Mouse (Mus musculus): ENCODE results near the gene Gzmc. TPM values are rescaled to one million over a fixed set of nuclear protein-coding genes. Genes with fewer than 3 reads are reported as not detected.
"Not testable (repeated sequence)": the region's sequence is repeated elsewhere in the genome, so short reads cannot be mapped to it uniquely, and the experiment has no call there.

Gene Gzmc
- polyA plus RNA-seq, 1 experiment: not detected

- Histone ChIP-seq H3K27me3 (ENCODE audit: control insufficient read depth, insufficient read depth, insufficient read length) (peaks cover 4% of the 10 kb centered on the region), H3K36me3 (ENCODE audit: control insufficient read depth, insufficient read depth) (no peaks in the 10 kb centered on the region), H3K79me3 (ENCODE audit: low read depth) (no peaks in the 10 kb centered on the region), H3K79me2 (ENCODE audit: control insufficient read depth, insufficient read depth) (no peaks in the 10 kb centered on the region), H3ac (ENCODE audit: control insufficient read depth, insufficient read length, low read depth) (no peak overlapping the region), H3K4me3 (ENCODE audit: insufficient read depth, poor library complexity, severe bottlenecking) (no peak overlapping the region)
- TF ChIP-seq CEBPB (IDR thresholded peaks at IDR 0.05; ENCODE audit: low read depth): no peak
- no peak for TF ChIP-seq MAX (IDR thresholded peaks at IDR 0.05)
- TF ChIP-seq CTCF (IDR thresholded peaks at IDR 0.05; ENCODE audit: control insufficient read depth, insufficient read depth, insufficient read length): no peak
- no peak for TF ChIP-seq MYOG (IDR thresholded peaks at IDR 0.05; ENCODE audit: control insufficient read depth, extremely low read depth, insufficient read length)
- no peak for TF ChIP-seq FOSL1 (IDR thresholded peaks at IDR 0.05; ENCODE audit: insufficient read depth, low read length, poor library complexity, severe bottlenecking)
- no peak for TF ChIP-seq MYOD1 (IDR thresholded peaks at IDR 0.05; ENCODE audit: control insufficient read depth, insufficient read length, low read depth)
- no peak for TF ChIP-seq USF1 (IDR thresholded peaks at IDR 0.05; ENCODE audit: low read depth)
These were observed 6.0 kb upstream of the Gzmc start for GRCm38 (mm10) chr14:56240409-56240808.

GRCm38 (mm10) chr14:56211317-56211716 lies 23.1 kb downstream of the Gzmc start, which contains the start of gene Gzmf:
TSS of gene Gzmf (minus strand) at chr14:56211417.
- no peaks in the 10 kb centered on the region for H3K36me3 ChIP-seq (ENCODE audit: control insufficient read depth, insufficient read depth)
- no peaks in the 10 kb centered on the region for H3K79me2 ChIP-seq (ENCODE audit: control insufficient read depth, insufficient read depth)
- no peaks in the 10 kb centered on the region for H3K27me3 ChIP-seq (ENCODE audit: control insufficient read depth, insufficient read depth, insufficient read length)
- no peak within 1 kb of the TSS for H3K4me3 ChIP-seq (ENCODE audit: insufficient read depth, poor library complexity, severe bottlenecking)
- no peak within 1 kb of the TSS for H3ac ChIP-seq (ENCODE audit: control insufficient read depth, insufficient read length, low read depth)
- no peaks in the 10 kb centered on the region for H3K79me3 ChIP-seq (ENCODE audit: low read depth)
- no peak for TF ChIP-seq USF1 (IDR thresholded peaks at IDR 0.05; ENCODE audit: low read depth)
- TF ChIP-seq CEBPB (IDR thresholded peaks at IDR 0.05; ENCODE audit: low read depth): no peak

GRCm38 (mm10) chr14:56205613-56206012 lies 28.8 kb downstream of the Gzmc start:
- H3K4me3 ChIP-seq (ENCODE audit: insufficient read depth, poor library complexity, severe bottlenecking): no peak overlapping the region
- no peaks in the 10 kb centered on the region for H3K36me3 ChIP-seq (ENCODE audit: control insufficient read depth, insufficient read depth)
- H3K27me3 ChIP-seq (ENCODE audit: control insufficient read depth, insufficient read depth, insufficient read length): no peaks in the 10 kb centered on the region
- TF ChIP-seq MYOD1 (IDR thresholded peaks at IDR 0.05; ENCODE audit: control insufficient read depth, insufficient read length, low read depth) (no peak), CEBPB (IDR thresholded peaks at IDR 0.05; ENCODE audit: low read depth) (no peak), USF1 (IDR thresholded peaks at IDR 0.05; ENCODE audit: low read depth) (no peak), CTCF (IDR thresholded peaks at IDR 0.05; ENCODE audit: control insufficient read depth, insufficient read depth, insufficient read length) (no peak), MYOG (IDR thresholded peaks at IDR 0.05; ENCODE audit: control insufficient read depth, extremely low read depth, insufficient read length) (no peak), FOSL1 (IDR thresholded peaks at IDR 0.05; ENCODE audit: insufficient read depth, low read length, poor library complexity, severe bottlenecking) (no peak)
- H3K79me3 ChIP-seq (ENCODE audit: low read depth): no peaks in the 10 kb centered on the region
- H3ac ChIP-seq (ENCODE audit: control insufficient read depth, insufficient read length, low read depth): no peak overlapping the region
- H3K79me2 ChIP-seq (ENCODE audit: control insufficient read depth, insufficient read depth): no peaks in the 10 kb centered on the region

DNA sequence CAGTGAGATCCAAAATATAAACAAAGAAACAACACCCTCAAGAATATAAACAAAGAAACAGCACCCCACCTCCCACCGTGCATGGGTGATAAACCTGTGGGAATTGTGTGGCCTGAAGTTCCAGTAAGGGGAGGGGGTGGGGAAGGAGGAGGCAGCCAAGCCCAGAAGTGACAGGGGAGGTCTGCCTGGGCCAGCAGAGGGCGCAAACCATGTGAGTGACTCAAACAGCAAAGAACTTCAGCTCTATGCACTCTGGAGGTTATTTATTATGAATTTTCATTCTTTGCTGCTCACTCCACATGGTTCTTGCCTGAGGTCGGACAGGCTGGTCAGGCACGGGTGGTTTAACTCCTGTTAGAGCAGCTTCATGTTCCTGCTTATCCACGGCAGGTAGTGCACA lies 29.4 kb downstream of the Gzmc start:
- H3K4me3 ChIP-seq (ENCODE audit: insufficient read depth, poor library complexity, severe bottlenecking); H3K36me3 ChIP-seq (ENCODE audit: control insufficient read depth, insufficient read depth); H3K27me3 ChIP-seq (ENCODE audit: control insufficient read depth, insufficient read depth, insufficient read length); H3K79me3 ChIP-seq (ENCODE audit: low read depth); H3K79me2 ChIP-seq (ENCODE audit: control insufficient read depth, insufficient read depth); H3ac ChIP-seq (ENCODE audit: control insufficient read depth, insufficient read length, low read depth): not testable (repeated sequence)
- peak; percentile 10 for TF ChIP-seq CTCF (IDR thresholded peaks at IDR 0.05; ENCODE audit: control insufficient read depth, insufficient read depth, insufficient read length)

DNA sequence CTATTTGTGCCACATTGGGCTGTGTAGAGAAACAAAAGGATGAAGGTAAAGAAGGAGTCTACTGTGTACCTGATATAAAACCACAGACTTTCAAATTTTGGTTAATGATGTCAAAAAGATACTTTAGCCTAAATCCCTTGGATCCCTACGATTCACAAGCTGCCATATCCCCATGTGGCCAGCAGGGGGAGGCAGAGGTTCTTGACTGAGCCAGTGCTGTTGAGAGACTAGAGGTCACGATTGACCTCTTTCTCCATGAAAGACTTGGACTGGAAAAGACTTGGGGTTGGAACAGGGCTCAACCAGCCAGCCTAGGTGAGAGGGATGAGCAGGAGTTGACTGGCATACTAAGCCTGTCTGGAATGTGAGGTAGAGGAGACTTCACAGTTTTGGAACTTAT lies 30.5 kb downstream of the Gzmc start:
- no peak overlapping the region for H3K4me3 ChIP-seq (ENCODE audit: insufficient read depth, poor library complexity, severe bottlenecking)
- no peak overlapping the region for H3ac ChIP-seq (ENCODE audit: control insufficient read depth, insufficient read length, low read depth)
- H3K79me2 ChIP-seq (ENCODE audit: control insufficient read depth, insufficient read depth): no peaks in the 10 kb centered on the region
- TF ChIP-seq CEBPB (IDR thresholded peaks at IDR 0.05; ENCODE audit: low read depth) (no peak), CTCF (IDR thresholded peaks at IDR 0.05; ENCODE audit: control insufficient read depth, insufficient read depth, insufficient read length) (peak; percentile 35), MAX (IDR thresholded peaks at IDR 0.05) (no peak), MYOG (IDR thresholded peaks at IDR 0.05; ENCODE audit: control insufficient read depth, extremely low read depth, insufficient read length) (no peak)
- H3K27me3 ChIP-seq (ENCODE audit: control insufficient read depth, insufficient read depth, insufficient read length): no peaks in the 10 kb centered on the region
- no peaks in the 10 kb centered on the region for H3K79me3 ChIP-seq (ENCODE audit: low read depth)
- no peaks in the 10 kb centered on the region for H3K36me3 ChIP-seq (ENCODE audit: control insufficient read depth, insufficient read depth)

DNA sequence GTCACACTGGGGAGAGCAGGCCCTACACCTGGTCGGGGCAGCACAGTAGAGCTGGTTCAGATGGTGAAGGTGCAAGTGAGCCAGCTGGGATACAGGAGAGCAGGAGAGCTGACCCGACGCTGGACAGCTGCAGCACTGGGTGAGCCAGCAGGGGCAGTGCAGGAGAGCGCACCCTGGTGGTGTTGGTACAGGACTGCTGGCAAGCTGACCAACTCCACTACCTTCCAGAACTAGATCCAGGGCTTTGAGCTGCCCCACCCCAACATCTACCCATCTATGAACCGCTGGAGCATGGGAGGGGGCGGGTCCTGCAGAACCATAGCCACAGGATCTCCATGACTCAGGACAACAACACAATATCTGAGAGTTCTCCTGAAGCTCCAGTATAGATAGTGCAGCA lies 47.5 kb downstream of the Gzmc start:
- no peaks in the 10 kb centered on the region for H3K36me3 ChIP-seq (ENCODE audit: control insufficient read depth, insufficient read depth)
- H3ac ChIP-seq (ENCODE audit: control insufficient read depth, insufficient read length, low read depth): no peak overlapping the region
- no peak for TF ChIP-seq MYOG (IDR thresholded peaks at IDR 0.05; ENCODE audit: control insufficient read depth, extremely low read depth, insufficient read length)
- TF ChIP-seq CEBPB (IDR thresholded peaks at IDR 0.05; ENCODE audit: low read depth): no peak
- TF ChIP-seq CTCF (IDR thresholded peaks at IDR 0.05; ENCODE audit: control insufficient read depth, insufficient read depth, insufficient read length): peak; percentile 57
- TF ChIP-seq USF1 (IDR thresholded peaks at IDR 0.05; ENCODE audit: low read depth): no peak
- TF ChIP-seq FOSL1 (IDR thresholded peaks at IDR 0.05; ENCODE audit: insufficient read depth, low read length, poor library complexity, severe bottlenecking): no peak
- H3K79me3 ChIP-seq (ENCODE audit: low read depth): no peaks in the 10 kb centered on the region
- peaks cover 7% of the 10 kb centered on the region for H3K27me3 ChIP-seq (ENCODE audit: control insufficient read depth, insufficient read depth, insufficient read length)
- H3K79me2 ChIP-seq (ENCODE audit: control insufficient read depth, insufficient read depth): no peaks in the 10 kb centered on the region
- H3K4me3 ChIP-seq (ENCODE audit: insufficient read depth, poor library complexity, severe bottlenecking): no peak overlapping the region

All from C2C12 (cell line).